Mouse (Mus musculus) CH12.LX (cell line): ENCODE measurements around the gene Psma5. TPM values are rescaled to one million over a fixed set of nuclear protein-coding genes. Genes with fewer than 3 reads are reported as not detected.

Source experiments
- DNase-seq: peaks from one replicate; pipeline ENCODE4 v3.0.0-alpha.2; 2013; ENCODE audit errors: extremely low read depth
- H3K27ac ChIP-seq: 2 replicates; pipeline ENCODE4 v1.5.1; 2012; ENCODE audit warnings: low read depth, mild to moderate bottlenecking, control low read depth, moderate library complexity; ENCODE audit not compliant: insufficient read depth
- H3K27me3 ChIP-seq: replicated peaks from 2 replicates; pipeline ENCODE3; 2012; ENCODE audit warnings: inconsistent platforms
- H3K36me3 ChIP-seq, 2 experiments: replicated peaks in 1 of 2; 2 replicates each; pipeline versions ENCODE3 to v1.6.1; 2012; ENCODE audit warnings: inconsistent platforms in 1 of 2, low read length in 1 of 2, mild to moderate bottlenecking in 1 of 2, mixed read lengths in 1 of 2, moderate library complexity in 1 of 2; ENCODE audit not compliant: control insufficient read depth in 1 of 2, insufficient read depth in 1 of 2
- H3K4me1 ChIP-seq, 2 experiments: 2 replicates each; pipeline ENCODE4 v1.6.1; 2012; ENCODE audit warnings: inconsistent platforms in 1 of 2, moderate library complexity in 1 of 2; ENCODE audit not compliant: insufficient read depth in 2 of 2, control insufficient read depth in 1 of 2
- H3K4me2 ChIP-seq: 2 replicates; pipeline ENCODE4 v1.6.1; 2012; ENCODE audit warnings: low read depth, mild to moderate bottlenecking, control low read depth; ENCODE audit not compliant: poor library complexity, insufficient read depth, severe bottlenecking
- H3K4me3 ChIP-seq, 3 experiments: fragments of 150-350 bp in 1 of 3; sonication (generic) in 1 of 3; replicated peaks in 1 of 3; 2 replicates each; pipeline versions ENCODE3 to v1.5.1; 2011 to 2012; ENCODE audit warnings: low read depth in 2 of 3, low read length in 2 of 3, mild to moderate bottlenecking in 2 of 3, moderate library complexity in 2 of 3, control low read depth in 1 of 3, improper control_type of control experiment in 1 of 3, inconsistent platforms in 1 of 3, mixed read lengths in 1 of 3; ENCODE audit not compliant: poor library complexity in 1 of 3
- H3K79me2 ChIP-seq: replicated peaks from 2 replicates; pipeline ENCODE4 v1.6.1; 2012; ENCODE audit warnings: mild to moderate bottlenecking, moderate library complexity; ENCODE audit not compliant: control insufficient read depth, poor library complexity, insufficient read depth, severe bottlenecking; ENCODE audit errors: extremely low read depth
- H3K9ac ChIP-seq: 2 replicates; pipeline ENCODE4 v1.6.1; 2012; ENCODE audit warnings: low read depth, mild to moderate bottlenecking, control low read depth, moderate library complexity; ENCODE audit not compliant: insufficient read depth
- H3K9me3 ChIP-seq: replicated peaks from 2 replicates; pipeline ENCODE3; 2012; ENCODE audit warnings: low read length, inconsistent platforms, mixed read lengths
- MAX ChIP-seq: IDR thresholded peaks from 2 replicates; pipeline ENCODE4 v1.6.1; 2011; ENCODE audit warnings: low read length, improper control_type of control experiment
- MEF2A ChIP-seq: IDR thresholded peaks from 2 replicates; pipeline ENCODE4 v1.6.1; 2014; ENCODE audit warnings: low read depth, mild to moderate bottlenecking, inconsistent platforms, low read length, improper control_type of control experiment, borderline replicate concordance
- PAX5 ChIP-seq: IDR thresholded peaks from 2 replicates; pipeline ENCODE4 v1.6.1; 2012; ENCODE audit warnings: low read length, inconsistent platforms, mixed read lengths
- RAD21 ChIP-seq: IDR thresholded peaks from 2 replicates; pipeline ENCODE4 v1.6.1; 2011; ENCODE audit warnings: low read depth, mild to moderate bottlenecking, low read length, improper control_type of control experiment, moderate library complexity
- USF1 ChIP-seq: IDR thresholded peaks from 2 replicates; pipeline ENCODE4 v1.6.1; 2014; ENCODE audit warnings: low read depth, mild to moderate bottlenecking, inconsistent platforms, low read length, improper control_type of control experiment
- ZC3H11A ChIP-seq: IDR thresholded peaks from 2 replicates; pipeline ENCODE4 v1.6.1; 2012; ENCODE audit warnings: low read depth, mild to moderate bottlenecking, inconsistent platforms, low read length, improper control_type of control experiment
- ZKSCAN1 ChIP-seq: IDR thresholded peaks from 2 replicates; pipeline ENCODE4 v1.6.1; 2012; ENCODE audit warnings: low read depth, inconsistent platforms, low read length, improper control_type of control experiment, borderline replicate concordance
- dilution Hi-C: fragments of 300-500 bp; cut with MboI; formaldehyde crosslinking; loops from 2 replicates; pipeline ENCODE4 v1.14.3; 2020; ENCODE audit warnings: low sequenced_read_pairs; ENCODE audit not compliant: extremely low pct_unique_long_range_greater_than_20kb, extremely low pct_ligation_motif_present
- in situ Hi-C: fragments of 300-500 bp; cut with MboI; formaldehyde crosslinking; loops from 3 replicates; pipeline ENCODE4 v1.14.3; 2019; ENCODE audit warnings: low sequenced_read_pairs, low pct_ligation_motif_present, low pct_unique_long_range_greater_than_20kb, mixed read lengths
- polyA plus RNA-seq: library from polyadenylated mRNA; unstranded; fragments of >175 nt; gene quantifications from 2 replicates; pipeline ENCODE4 v1.2.1, GENCODE M21; 2012; ENCODE audit warnings: low read depth; ENCODE audit not compliant: insufficient read length
- total RNA-seq, 2 experiments: library from RNA; depleted of rRNA; stranded (reverse); fragments of 300-350 nt in 1 of 2; fragments of >200 nt in 1 of 2; gene quantifications; 2 replicates each; pipeline ENCODE4 v1.2.3; 2012 to 2014

Gene Psma5
- total and polyA plus RNA-seq, 3 experiments = 245 to 341 (median 264) TPM

GRCm38 (mm10) chr3:108226558-108227350 lies 30.0 kb upstream of the Psma5 start, which contains the start of gene Sypl2:
TSS of gene Sypl2 (minus strand) at chr3:108226648.
- peak within 1 kb of the TSS; percentile 56 for H3K4me2 ChIP-seq
- DNase-seq = no peak
- peaks cover 3% of the 10 kb centered on the region for H3K9me3 ChIP-seq
- no peak within 1 kb of the TSS for H3K9ac ChIP-seq
- no peak within 1 kb of the TSS for H3K27ac ChIP-seq
- in situ Hi-C loops (no loop called here), dilution Hi-C loops (no loop called here)
- peak within 1 kb of the TSS in 1 of 3 experiments; percentile 23 for H3K4me3 ChIP-seq
- H3K36me3 ChIP-seq = no peaks in the 10 kb centered on the region
- H3K79me2 ChIP-seq = no peaks in the 10 kb centered on the region
- no peaks in the 10 kb centered on the region for H3K4me1 ChIP-seq
- peaks cover 48% of the 10 kb centered on the region for H3K27me3 ChIP-seq
- 0 out of 2 replicates have a peak, but pooled peaks have one; percentile 28 for TF ChIP-seq MEF2A
- TF ChIP-seq ZKSCAN1 = no peak
- TF ChIP-seq USF1 = peak; percentile 49

- no peaks in the 10 kb centered on the region for H3K79me2 ChIP-seq
- no peak overlapping the region for H3K27ac ChIP-seq
- H3K36me3 ChIP-seq = no peaks in the 10 kb centered on the region
- H3K4me1 ChIP-seq = no peaks in the 10 kb centered on the region
- in situ Hi-C loops = no loop called here
- H3K4me3 ChIP-seq = no peak overlapping the region
- H3K9me3 ChIP-seq = peaks cover 3% of the 10 kb centered on the region
- no peak for TF ChIP-seq MAX
- no peak for TF ChIP-seq RAD21
- no peak overlapping the region for H3K9ac ChIP-seq
- H3K27me3 ChIP-seq = peaks cover 40% of the 10 kb centered on the region
- DNase-seq = no peak
- 0 out of 2 replicates have a peak overlapping the region, but pooled peaks have one; percentile 31 for H3K4me2 ChIP-seq
- dilution Hi-C loops = no loop called here
Observed at GRCm38 (mm10) chr3:108227521-108227920, 29.2 kb upstream of the Psma5 start.

- H3K4me2 ChIP-seq = no peak overlapping the region
- no peak overlapping the region for H3K9ac ChIP-seq
- DNase-seq = no peak
- in situ Hi-C loops (no loop called here), dilution Hi-C loops (no loop called here)
- no peaks in the 10 kb centered on the region for H3K36me3 ChIP-seq
- no peaks in the 10 kb centered on the region for H3K4me1 ChIP-seq
- H3K27ac ChIP-seq = no peak overlapping the region
- no peaks in the 10 kb centered on the region for H3K79me2 ChIP-seq
- no peak overlapping the region for H3K4me3 ChIP-seq
- peaks cover 10% of the 10 kb centered on the region for H3K27me3 ChIP-seq
- H3K9me3 ChIP-seq = peaks cover 3% of the 10 kb centered on the region
- TF ChIP-seq ZC3H11A (no peak), MEF2A (no peak), PAX5 (no peak), RAD21 (no peak)
- TF ChIP-seq, all 38 proteins: peak for 0
Observed at GRCm38 (mm10) chr3:108231646-108232045, 25.1 kb upstream of the Psma5 start.
